Mouse (Mus musculus): ENCODE data around the gene Mucl2.
"Not testable (repeated sequence)": the region's sequence is repeated elsewhere in the genome, so short reads cannot be mapped to it uniquely, and the experiment has no call there.

Mucl2 gene

GRCm38 (mm10) chr15:103899212-103899611 lies at the start of gene Mucl2:
Mucl2 (minus strand) TSS chr15:103899312.
- no peak for DNase-seq (ENCODE audit: low spot score)

GRCm38 (mm10) chr15:103913061-103913460 lies 13.9 kb upstream of the Mucl2 start:
- DNase-seq (ENCODE audit: low spot score), result not testable (repeated sequence)
